Mouse (Mus musculus): ENCODE data around the gene Enho.

- TF ChIP-seq CTCF (IDR thresholded peaks at IDR 0.05; ENCODE audit: low read depth, low read length) (peak; percentile 14), POLR2A (IDR thresholded peaks at IDR 0.05; ENCODE audit: insufficient read depth, low read length) (no peak)
Observed at GRCm38 (mm10) chr4:41615661-41616599, 24.2 kb downstream of the Enho start.

Measured in ES-Bruce4 (cell line).